In the genomic region with DNA sequence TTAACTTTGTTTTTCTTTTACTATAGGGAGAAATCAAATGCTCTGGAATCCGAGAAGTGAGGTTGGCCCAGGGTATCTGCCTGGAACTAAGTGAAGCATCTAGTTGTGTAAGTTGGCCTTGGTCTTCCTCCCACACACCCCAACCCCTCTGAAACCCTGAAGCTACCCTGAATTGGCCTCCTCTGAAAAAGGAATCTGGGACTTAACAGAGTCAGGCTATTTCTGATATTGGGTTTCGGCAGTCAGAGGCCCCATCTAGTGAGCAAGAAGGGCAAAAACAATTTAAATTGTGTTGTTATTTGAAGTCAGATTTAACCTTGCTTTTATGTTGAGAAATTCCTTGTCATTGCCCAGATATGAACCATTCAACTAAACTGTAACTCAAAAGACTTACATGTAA, we compare ENCODE assay signal across 12 mouse cellular contexts. TPM values are rescaled to one million over a fixed set of nuclear protein-coding genes. Genes with fewer than 3 reads are reported as not detected.
DNase-seq lines count a peak whose midpoint lies in the region; ATAC-seq and TF ChIP-seq lines count a peak whose summit lies in the region.
"Had no signal": no experiment of that assay in that cellular context is flagged by ENCODE, and none has a peak within 500 bp of the region (broad histone marks: within the 10 kb centered on the region; RNA-seq: fewer than 3 reads in every experiment).

No protein-coding gene starts in this region.

- ATAC-seq in lung, embryonic 16.5 days (ENCODE audit: low read depth): peak; percentile 36; the same call in 1 of the 2 replicates
- ATAC-seq in midbrain, embryonic 13.5 days: no peak

- H3K9me3 ChIP-seq in lung, embryonic 16.5 days (ENCODE audit: control insufficient read depth, low read length): no peaks in the 10 kb centered on the region
- H3K9me3 ChIP-seq in midbrain, embryonic 13.5 days: no peaks in the 10 kb centered on the region
- H3K9me3 ChIP-seq: heart, embryonic 10.5 days; stomach, embryonic 15.5 days had no signal

- DNase-seq in heart, adult 2 months: no peak
- DNase-seq in heart, adult 8-10 months (ENCODE audit: low spot score): no peak
- DNase-seq in lung, postnatal 10 days: no peak
- DNase-seq in NIH3T3 (ENCODE audit: low read depth): peak; percentile 80
- no peak for DNase-seq in thymus, postnatal 25 days
- DNase-seq: cerebellum, adult 18-20 months had no signal

- peaks cover 35% of the 10 kb centered on the region for H3K36me3 ChIP-seq in heart, adult 2 months (ENCODE audit: control insufficient read depth, insufficient read depth, low read length)
- no peaks in the 10 kb centered on the region for H3K36me3 ChIP-seq in lung, embryonic 16.5 days (ENCODE audit: control insufficient read depth, insufficient read depth, low read length)
- no peaks in the 10 kb centered on the region for H3K36me3 ChIP-seq in midbrain, embryonic 13.5 days
- H3K36me3 ChIP-seq: heart, embryonic 10.5 days; stomach, embryonic 15.5 days had no signal

- no peaks in the 10 kb centered on the region for H3K27me3 ChIP-seq in heart, adult 2 months (ENCODE audit: control insufficient read depth, insufficient read depth, low read length)
- H3K27me3 ChIP-seq in lung, embryonic 16.5 days (ENCODE audit: control insufficient read depth, insufficient read depth, low read depth, low read length): no peaks in the 10 kb centered on the region
- no peaks in the 10 kb centered on the region for H3K27me3 ChIP-seq in midbrain, embryonic 13.5 days
- H3K27me3 ChIP-seq: stomach, embryonic 15.5 days had no signal

- intact Hi-C loops in heart, adult 2 months (cut with DNase I): loop anchor here (1.0 to 10.0 kb wide), 2 partner anchors 72 to 326 kb away; no protein-coding TSS in a partner anchor

- H3K4me2 ChIP-seq in lung, embryonic 16.5 days (ENCODE audit: low read depth, low read length): no peak overlapping the region
- no peak overlapping the region for H3K4me2 ChIP-seq in midbrain, embryonic 13.5 days (replicated peaks)
- H3K4me2 ChIP-seq: stomach, embryonic 15.5 days had no signal

- peak; percentile 74 for TF ChIP-seq CTCF in heart, adult 2 months (IDR thresholded peaks at IDR 0.05)
- TF ChIP-seq CTCF in cortical plate, adult 2 months (IDR thresholded peaks at IDR 0.05; ENCODE audit: extremely low read depth, insufficient read depth, low read length): peak; percentile 52; the same call in 1 of the 2 replicates

- no peak overlapping the region for H3K9ac ChIP-seq in heart, adult 2 months (ENCODE audit: low read depth, low read length)
- no peak overlapping the region for H3K9ac ChIP-seq in lung, embryonic 16.5 days (ENCODE audit: low read length)
- no peak overlapping the region for H3K9ac ChIP-seq in midbrain, embryonic 13.5 days (replicated peaks)
- H3K9ac ChIP-seq: stomach, embryonic 15.5 days had no signal

- H3K27ac ChIP-seq in heart, adult 2 months: peak overlapping the region; percentile 7; the same call in 1 of the 2 replicates
- H3K27ac ChIP-seq in lung, embryonic 16.5 days (ENCODE audit: low read length): no peak overlapping the region
- no peak overlapping the region for H3K27ac ChIP-seq in cortical plate, adult 2 months (ENCODE audit: insufficient read depth, low read length)
- no peak overlapping the region for H3K27ac ChIP-seq in midbrain, embryonic 13.5 days
- H3K27ac ChIP-seq: heart, embryonic 10.5 days; stomach, embryonic 15.5 days had no signal

- no peak for TF ChIP-seq EP300 in heart, adult 2 months (IDR thresholded peaks at IDR 0.05; ENCODE audit: insufficient read depth, low read depth, low read length)

- peaks cover 9% of the 10 kb centered on the region for H3K4me1 ChIP-seq in heart, adult 2 months (ENCODE audit: control insufficient read depth, insufficient read depth, low read length)
- no peaks in the 10 kb centered on the region for H3K4me1 ChIP-seq in lung, embryonic 16.5 days (replicated peaks; ENCODE audit: control insufficient read depth, insufficient read depth, low read length)
- H3K4me1 ChIP-seq in cortical plate, adult 2 months (ENCODE audit: control insufficient read depth, insufficient read depth, low read length): peaks cover 4% of the 10 kb centered on the region
- H3K4me1 ChIP-seq in midbrain, embryonic 13.5 days (replicated peaks): no peaks in the 10 kb centered on the region
- H3K4me1 ChIP-seq: heart, embryonic 10.5 days; stomach, embryonic 15.5 days had no signal

- no peak overlapping the region for H3K4me3 ChIP-seq in heart, adult 2 months
- no peak overlapping the region for H3K4me3 ChIP-seq in lung, embryonic 16.5 days (ENCODE audit: low read length)
- H3K4me3 ChIP-seq in cortical plate, adult 2 months (ENCODE audit: insufficient read depth, low read length): no peak overlapping the region
- no peak overlapping the region for H3K4me3 ChIP-seq in midbrain, embryonic 13.5 days (replicated peaks)
- H3K4me3 ChIP-seq: erythroblast, embryonic 14.5 days; heart, embryonic 10.5 days; stomach, embryonic 15.5 days had no signal

- WGBS in heart, adult 2 months: 36% methylated on average over 2 of the region's 2 CpGs
- WGBS in lung, embryonic 16.5 days: 38% methylated on average over 2 of the region's 2 CpGs
- 74% methylated on average over 2 of the region's 2 CpGs for WGBS in midbrain, embryonic 13.5 days

- H3K79me2 ChIP-seq in heart, adult 2 months (replicated peaks; ENCODE audit: control insufficient read depth, insufficient read depth, low read length): no peaks in the 10 kb centered on the region

- no peak for TF ChIP-seq POLR2A in heart, adult 2 months (IDR thresholded peaks at IDR 0.05; ENCODE audit: insufficient read depth, low read depth, low read length)
- TF ChIP-seq POLR2A in cortical plate, adult 2 months (IDR thresholded peaks at IDR 0.05; ENCODE audit: extremely low read depth, insufficient read depth, low read length): no peak

RNA-seq across cellular contexts. Expression of gene Cd34, which starts 12.3 kb away (rescaled TPM):
- total RNA-seq in heart, adult 2 months (2021): 10 to 100 TPM; 73.6 to 92.6 TPM
- 86.5 and 172 TPM in 2 replicates for polyA plus RNA-seq in heart, adult 2 months (2012; rRNA removed)
- total RNA-seq in heart, adult 8-10 months (2022): 10 to 100 TPM; 70.6 to 81.5 (median 80.7) TPM
- 205 and 212 TPM in 2 replicates for polyA plus RNA-seq in lung, embryonic 16.5 days (2015; fragmentation: Nextera tagmentation; extraction: Ambion mirVana)
- polyA plus RNA-seq in cortical plate, adult 2 months (2012; rRNA removed): 85.9 and 99.4 TPM in 2 replicates
- polyA plus RNA-seq in midbrain, embryonic 13.5 days (2015; fragmentation: Nextera tagmentation; extraction: Ambion mirVana): 30.2 and 34.0 TPM in 2 replicates
